Mouse (Mus musculus) embryo, embryonic 11.5 days (tissue): ENCODE data around the gene Pik3ca.
"Not testable (repeated sequence)": the region's sequence is repeated elsewhere in the genome, so short reads cannot be mapped to it uniquely, and the experiment has no call there.

Source experiments
- DNase-seq: peaks from one replicate; pipeline ENCODE4 v3.0.0-alpha.2; 2012; ENCODE audit warnings: low read depth, low spot score

Pik3ca gene

DNA sequence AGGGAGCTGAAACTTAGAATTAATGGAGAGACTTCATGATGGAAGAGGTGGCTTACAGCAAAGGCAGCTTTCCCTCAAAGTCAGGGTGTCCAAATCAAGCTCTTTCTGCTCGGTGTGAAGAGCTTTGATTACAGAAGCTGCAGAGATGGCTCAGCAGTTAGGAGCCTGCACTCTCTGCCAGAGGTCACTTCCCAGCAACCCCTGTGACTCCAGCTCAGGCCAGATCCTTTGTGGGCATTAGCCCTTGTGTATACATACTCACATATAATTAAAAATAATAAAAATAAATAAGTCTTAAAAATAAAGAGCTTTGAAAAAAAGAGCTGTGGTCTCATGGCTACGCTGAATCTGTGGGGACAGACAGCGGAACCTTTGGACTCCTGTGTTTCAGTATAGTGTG lies 4.1 kb downstream of the Pik3ca start:
- DNase-seq = no peak

GRCm38 (mm10) chr3:32402990-32403885 lies 5.8 kb downstream of the Pik3ca start:
- DNase-seq = no peak

DNA sequence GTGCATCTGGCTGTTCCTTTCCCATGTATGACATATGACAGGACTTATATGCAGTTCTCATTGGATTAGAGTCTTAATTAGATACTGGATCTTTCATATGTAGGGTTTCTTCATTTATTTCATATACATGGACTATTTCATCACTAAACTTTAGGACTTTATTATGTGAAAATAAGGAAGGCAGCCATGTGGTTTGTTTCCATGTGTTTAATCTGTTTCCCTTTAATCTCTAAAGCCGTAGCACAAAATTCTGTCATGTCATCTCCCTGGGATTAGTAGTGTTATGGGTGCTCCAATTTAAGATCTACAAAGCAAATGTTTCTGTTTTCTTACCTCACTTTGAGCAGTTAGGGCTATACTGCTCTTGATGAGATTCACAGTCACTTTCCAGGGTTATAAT lies 8.2 kb downstream of the Pik3ca start:
- no peak for DNase-seq

DNA sequence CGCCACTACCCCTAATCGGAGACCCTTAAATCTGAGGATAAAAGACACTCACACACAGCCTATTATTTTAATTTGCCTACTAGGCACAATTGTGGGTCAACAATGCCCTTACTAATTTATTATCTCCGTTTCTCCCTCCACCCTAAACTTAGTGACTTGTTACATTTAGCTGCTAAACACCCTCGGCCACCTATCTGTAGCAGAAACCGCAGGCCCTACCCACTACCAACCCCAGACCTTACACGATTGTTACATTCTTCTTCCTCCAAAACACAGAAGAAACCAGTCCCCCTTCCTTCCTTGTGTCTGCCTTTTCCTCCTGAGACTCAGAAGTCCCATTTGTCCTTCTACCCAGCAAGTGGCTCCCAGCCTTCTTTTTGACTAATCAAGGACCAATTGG lies 9.3 kb downstream of the Pik3ca start:
- DNase-seq = no peak

GRCm38 (mm10) chr3:32408811-32409273 lies 11.4 kb downstream of the Pik3ca start:
- no peak for DNase-seq

DNA sequence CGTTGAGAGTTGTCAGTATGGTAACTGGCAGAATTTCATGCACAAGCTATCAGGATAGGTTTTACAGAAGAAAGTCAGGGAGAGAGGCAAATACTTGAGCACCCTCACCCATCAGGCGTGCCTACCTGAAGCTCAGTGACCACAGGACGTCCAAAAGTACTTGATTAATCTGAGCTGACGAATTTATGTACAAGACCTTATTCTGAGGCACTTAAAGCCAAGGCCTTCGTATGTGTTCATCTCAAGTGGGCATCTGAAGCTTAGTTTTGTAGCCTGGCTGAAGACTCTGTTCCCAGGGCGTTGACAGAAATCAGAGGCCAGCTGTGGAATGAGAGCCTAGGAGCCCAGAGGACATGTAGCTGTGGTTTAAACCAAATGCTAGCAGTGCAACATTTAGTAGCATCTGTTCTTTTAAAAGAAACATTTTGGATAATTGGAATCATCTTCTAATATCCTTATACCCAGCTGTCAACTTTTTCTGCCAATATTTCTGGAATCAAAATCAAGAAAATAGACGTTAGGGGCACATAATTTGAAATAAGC lies 15.1 kb downstream of the Pik3ca start:
- DNase-seq = no peak

- DNase-seq = no peak
Observed at GRCm38 (mm10) chr3:32414381-32414780, 16.9 kb downstream of the Pik3ca start.

- no peak for DNase-seq
Observed at GRCm38 (mm10) chr3:32415370-32416309, 18.2 kb downstream of the Pik3ca start.

DNA sequence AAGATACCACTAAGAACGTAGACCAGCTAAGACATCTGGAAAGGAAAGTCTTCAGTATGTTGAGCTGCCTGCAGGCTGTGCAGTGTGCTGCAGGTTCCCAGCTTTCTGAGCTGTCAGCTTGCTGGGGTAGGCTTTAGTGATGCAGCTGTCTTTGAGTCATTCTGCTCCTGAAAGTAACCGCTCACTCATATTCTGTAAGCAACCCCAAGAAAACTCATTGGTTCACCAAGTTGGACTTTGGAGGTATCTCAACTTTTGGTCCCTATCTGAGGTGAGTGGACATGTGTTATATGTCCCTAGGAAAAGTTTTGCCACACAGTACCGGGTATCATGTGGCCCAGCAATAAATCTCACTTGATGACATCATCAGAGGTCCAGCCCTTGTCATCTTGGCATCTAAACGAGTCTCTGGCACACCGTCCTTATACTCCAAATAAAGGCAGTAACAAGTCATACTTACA lies 20.3 kb downstream of the Pik3ca start:
- no peak for DNase-seq

- no peak for DNase-seq
Observed at GRCm38 (mm10) chr3:32419866-32420265, 22.4 kb downstream of the Pik3ca start.

DNA sequence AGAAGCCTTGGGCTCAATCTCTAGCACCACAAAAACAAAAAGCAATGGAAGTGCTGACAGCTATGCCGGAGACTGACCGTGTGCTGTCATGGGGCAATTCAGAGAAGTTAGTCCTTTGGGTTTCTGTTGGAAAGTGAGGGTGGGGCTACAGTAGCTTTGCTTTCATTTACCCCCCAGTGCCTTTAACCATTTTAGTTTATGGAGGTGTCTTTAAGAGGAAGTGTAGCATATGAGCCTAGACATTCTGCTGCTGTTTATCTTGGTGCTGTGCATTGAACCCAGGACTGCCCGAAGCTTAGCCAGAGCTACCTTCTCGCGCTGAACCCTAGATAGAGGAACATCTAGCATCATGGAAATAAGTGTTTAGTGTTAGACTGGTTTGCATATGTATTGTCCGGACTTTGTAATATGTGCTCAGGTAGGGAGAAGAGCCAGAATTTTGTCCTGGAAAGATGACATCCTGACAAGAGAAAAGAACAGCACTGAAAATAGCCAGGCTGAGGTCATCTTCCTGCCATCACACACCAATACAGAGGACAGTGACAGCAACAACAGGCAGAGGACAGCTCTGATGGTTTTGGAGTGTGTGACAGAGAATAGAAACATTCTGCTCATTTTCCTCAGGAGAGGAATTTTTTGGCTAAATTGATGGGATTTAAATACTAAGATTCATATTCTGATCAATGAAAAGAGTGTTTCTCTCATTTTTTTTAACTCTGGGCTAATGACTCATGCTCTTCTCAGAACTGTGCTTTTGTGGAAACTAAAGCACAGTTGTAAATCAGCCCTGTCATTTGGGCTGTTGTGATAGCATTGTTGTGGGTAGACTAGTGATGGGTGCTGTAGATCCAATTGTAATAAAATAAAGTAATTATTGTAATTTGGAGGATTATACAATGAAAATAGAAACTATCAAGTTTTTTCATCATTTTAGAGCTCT lies 23.9 kb downstream of the Pik3ca start:
- DNase-seq = no peak

- DNase-seq = no peak
Observed at GRCm38 (mm10) chr3:32427695-32428094, 30.2 kb downstream of the Pik3ca start.

GRCm38 (mm10) chr3:32428361-32428760 lies 30.9 kb downstream of the Pik3ca start:
- no peak for DNase-seq

DNA sequence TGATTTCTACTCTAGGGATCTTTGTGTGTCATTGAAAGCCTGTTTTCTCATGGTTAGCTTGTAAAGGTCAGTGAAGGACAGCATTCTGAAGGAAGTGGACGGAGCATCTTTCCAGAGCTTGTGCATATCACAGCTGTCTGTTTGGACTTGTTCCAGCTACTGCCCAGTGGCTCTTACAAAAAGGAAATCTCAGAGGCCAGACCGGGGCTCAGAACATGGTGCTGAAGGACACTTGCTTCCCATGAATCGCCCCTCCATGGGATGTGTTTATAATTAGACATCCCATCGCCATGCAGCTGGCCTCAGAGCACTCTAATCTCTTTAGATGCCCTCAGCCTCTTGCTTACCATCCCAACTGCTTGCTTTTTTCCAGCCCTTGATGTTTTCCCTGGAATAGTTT lies 31.4 kb downstream of the Pik3ca start:
- DNase-seq = no peak

DNA sequence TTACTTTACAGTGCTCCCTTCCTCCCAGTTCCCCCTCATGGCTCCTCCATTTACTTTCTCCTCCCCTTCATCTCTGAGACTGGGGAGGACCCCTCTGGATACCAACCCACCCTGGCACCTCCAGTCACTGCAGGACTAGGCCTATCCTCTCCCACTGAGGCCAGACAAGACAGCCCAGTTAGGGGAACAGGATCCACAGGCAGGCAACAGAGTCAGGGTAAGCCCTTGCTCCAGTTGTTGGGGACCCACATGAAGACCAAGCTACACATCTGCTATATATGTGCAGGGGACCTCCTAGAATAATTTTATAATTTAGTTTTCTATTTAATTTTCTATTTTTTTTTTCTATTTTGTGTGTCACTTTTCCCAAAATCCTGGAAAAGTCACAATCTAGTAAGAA lies 31.9 kb downstream of the Pik3ca start:
- not testable (repeated sequence) for DNase-seq

GRCm38 (mm10) chr3:32430394-32430793 lies 32.9 kb downstream of the Pik3ca start:
- no peak for DNase-seq

DNA sequence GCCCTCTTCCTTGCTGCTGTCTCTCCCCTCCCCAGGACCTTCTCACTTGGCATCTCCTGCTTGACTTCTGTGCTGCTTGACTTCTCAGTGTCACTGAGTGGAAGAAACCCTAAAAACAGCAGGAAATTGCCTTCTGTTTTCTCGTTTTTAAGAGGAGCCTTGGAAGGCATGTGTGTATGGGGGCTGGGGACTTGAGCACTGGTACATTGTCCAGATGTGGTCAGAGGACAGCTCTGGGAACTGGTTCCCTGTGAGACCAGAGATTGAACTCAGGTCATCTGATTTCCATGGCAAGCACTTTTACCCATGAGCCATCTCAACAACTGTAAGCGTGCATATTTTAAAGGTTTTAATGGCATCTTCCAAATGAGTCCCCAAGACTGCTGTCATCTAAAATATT lies 36.5 kb downstream of the Pik3ca start:
- DNase-seq = no peak

DNA sequence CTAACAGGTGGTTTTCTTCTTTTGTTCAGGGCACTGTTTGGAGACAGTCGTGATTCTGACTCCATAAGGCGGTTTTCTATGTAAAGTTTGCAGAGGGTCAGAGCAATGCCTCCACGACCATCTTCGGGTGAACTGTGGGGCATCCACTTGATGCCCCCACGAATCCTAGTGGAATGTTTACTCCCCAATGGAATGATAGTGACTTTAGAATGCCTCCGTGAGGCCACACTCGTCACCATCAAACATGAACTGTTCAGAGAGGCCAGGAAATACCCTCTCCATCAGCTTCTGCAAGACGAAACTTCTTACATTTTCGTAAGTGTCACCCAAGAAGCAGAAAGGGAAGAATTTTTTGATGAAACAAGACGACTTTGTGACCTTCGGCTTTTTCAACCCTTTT lies 38.6 kb downstream of the Pik3ca start:
- DNase-seq = no peak

- DNase-seq = no peak
Observed at GRCm38 (mm10) chr3:32437297-32437696, 39.8 kb downstream of the Pik3ca start.

DNA sequence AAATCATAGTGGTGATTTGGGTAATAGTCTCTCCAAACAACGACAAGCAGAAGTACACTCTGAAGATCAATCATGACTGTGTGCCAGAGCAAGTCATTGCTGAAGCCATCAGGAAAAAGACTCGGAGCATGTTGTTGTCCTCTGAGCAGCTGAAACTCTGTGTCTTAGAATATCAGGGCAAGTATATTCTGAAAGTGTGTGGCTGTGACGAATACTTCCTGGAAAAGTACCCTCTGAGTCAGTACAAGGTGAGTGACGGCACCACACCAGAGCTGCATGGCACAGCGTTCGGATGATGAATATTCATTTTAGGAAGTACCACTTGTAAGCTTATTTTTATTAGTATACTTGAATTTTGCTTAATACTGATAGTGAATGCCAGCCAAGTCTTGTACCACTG lies 40.3 kb downstream of the Pik3ca start:
- DNase-seq = no peak

GRCm38 (mm10) chr3:32438716-32439115 lies 41.2 kb downstream of the Pik3ca start:
- DNase-seq = no peak
